Mouse (Mus musculus) monocyte, adult 5-6 weeks (primary cell): ENCODE measurements around the gene Igbp1. TPM values are rescaled to one million over a fixed set of nuclear protein-coding genes. Genes with fewer than 3 reads are reported as not detected.

Source experiments
- ATAC-seq: fragments of 153-309, 156-312 bp; replicated peaks from 2 replicates; pipeline ENCODE4 v1.8.0; 2017; ENCODE audit warnings: mild to moderate bottlenecking; ENCODE audit not compliant: low TSS enrichment, insufficient number of reproducible peaks, severe bottlenecking, poor library complexity, low FRiP score
- total RNA-seq: library from RNA; stranded (forward); fragments of 200-1000, 200-491, 200-594 nt; gene quantifications from 3 replicates; pipeline ENCODE4 v1.2.3, GENCODE M21; 2017

Gene Igbp1
- total RNA-seq, result 89.4 to 107 TPM (median 91.8 TPM) in 3 replicates

- ATAC-seq, result peak; percentile 98
These were observed at the start of gene Igbp1 for GRCm38 (mm10) chrX:100494068-100494978. Gene Igbp1 (plus strand): TSS chrX:100494291.

GRCm38 (mm10) chrX:100468047-100468446 lies 26.0 kb upstream of the Igbp1 start:
- no peak for ATAC-seq

- ATAC-seq, result no peak
These were observed 24.0 kb upstream of the Igbp1 start for GRCm38 (mm10) chrX:100470126-100470525.

- ATAC-seq, result no peak
These were observed 22.6 kb upstream of the Igbp1 start for GRCm38 (mm10) chrX:100471491-100471890.

- ATAC-seq, result no peak
These were observed 18.4 kb upstream of the Igbp1 start for GRCm38 (mm10) chrX:100475569-100476223.

GRCm38 (mm10) chrX:100480317-100480716 lies 13.8 kb upstream of the Igbp1 start:
- ATAC-seq, result peak; percentile 79

GRCm38 (mm10) chrX:100493500-100494067 lies 507 bp upstream of the Igbp1 start:
- ATAC-seq, result no peak

GRCm38 (mm10) chrX:100504175-100504851 lies 10.2 kb downstream of the Igbp1 start:
- no peak for ATAC-seq

- ATAC-seq, result no peak
These were observed 14.1 kb downstream of the Igbp1 start for GRCm38 (mm10) chrX:100508164-100508563.

- ATAC-seq, result no peak
These were observed 15.8 kb downstream of the Igbp1 start for GRCm38 (mm10) chrX:100509921-100510320.

GRCm38 (mm10) chrX:100516683-100517082 lies 22.6 kb downstream of the Igbp1 start:
- ATAC-seq, result no peak

GRCm38 (mm10) chrX:100517626-100518025 lies 23.5 kb downstream of the Igbp1 start:
- no peak for ATAC-seq

- ATAC-seq, result no peak
These were observed 24.4 kb downstream of the Igbp1 start for GRCm38 (mm10) chrX:100518532-100518931.

- ATAC-seq, result no peak
These were observed 30.4 kb downstream of the Igbp1 start, which contains the start of gene Dgat2l6 for GRCm38 (mm10) chrX:100524471-100524870. Gene Dgat2l6 (plus strand): TSS chrX:100524838.

- ATAC-seq, result no peak
These were observed 61.9 kb downstream of the Igbp1 start for GRCm38 (mm10) chrX:100556026-100556425.

- no peak for ATAC-seq
These were observed 71.6 kb downstream of the Igbp1 start for GRCm38 (mm10) chrX:100565696-100566095.
